8 mouse cellular contexts compared by ENCODE assay signal in the genomic region with DNA sequence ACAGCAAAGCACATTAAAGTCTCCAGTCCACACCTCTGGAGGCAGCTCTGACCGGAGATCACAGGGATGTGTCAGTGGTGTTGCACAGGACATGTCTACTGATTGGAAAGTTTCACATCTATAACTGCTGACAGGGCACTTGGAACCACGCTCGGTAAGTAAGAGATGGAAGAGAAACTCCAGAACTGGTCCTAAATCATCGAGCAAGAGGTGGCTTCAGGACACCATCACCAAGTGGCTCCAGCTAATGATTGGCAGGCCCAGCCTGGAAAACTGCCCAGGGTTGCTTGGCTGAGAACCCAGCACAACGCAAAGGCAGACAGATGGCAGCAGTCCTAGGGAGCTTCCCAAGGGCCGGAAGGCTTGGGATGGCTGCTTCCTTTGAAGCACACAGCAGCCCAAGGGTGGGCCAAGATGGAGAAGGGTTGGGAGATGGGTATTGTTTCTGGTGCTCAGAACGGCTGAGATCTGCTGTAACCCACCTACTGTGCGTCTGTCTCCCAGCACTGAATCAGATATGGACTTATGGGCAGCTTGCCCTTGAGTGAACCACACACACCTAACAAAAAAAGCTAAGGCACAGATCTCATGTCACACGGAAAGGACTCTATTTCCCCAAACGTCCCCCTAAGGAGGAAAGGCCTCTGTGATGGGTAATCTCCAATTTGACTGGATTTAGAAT.
DNase-seq lines count a peak whose midpoint lies in the region; ATAC-seq and TF ChIP-seq lines count a peak whose summit lies in the region.

No protein-coding gene starts in this region.

- H3K27ac ChIP-seq in liver, adult 2 months (replicated peaks; ENCODE audit: insufficient read depth, low read depth, low read length) = no peak overlapping the region; the same call in 1 of the 2 replicates
- no peak overlapping the region for H3K27ac ChIP-seq in liver, embryonic 11.5 days (ENCODE audit: low read depth, low read length)
- H3K27ac ChIP-seq in heart, embryonic 11.5 days (ENCODE audit: low read depth, low read length) = no peak overlapping the region
- H3K27ac ChIP-seq in olfactory bulb, adult 2 months (ENCODE audit: insufficient read depth, low read depth, low read length) = peak overlapping the region; percentile 17; the same call in 1 of the 2 replicates

- H3K9ac ChIP-seq in liver, adult 2 months (ENCODE audit: low read depth, low read length) = no peak overlapping the region
- no peak overlapping the region for H3K9ac ChIP-seq in liver, embryonic 11.5 days (ENCODE audit: low read depth, low read length)
- H3K9ac ChIP-seq in heart, embryonic 11.5 days (ENCODE audit: low read depth, low read length) = no peak overlapping the region

- 24% methylated on average over 10 of the region's 10 CpGs for WGBS in liver, adult 2 months
- 84% methylated on average over 10 of the region's 10 CpGs for WGBS in liver, embryonic 11.5 days
- whole genome bisulfite sequencing in heart, embryonic 11.5 days (ENCODE audit: insufficient replicate concordance) = 54% methylated on average over 10 of the region's 10 CpGs
- 54% methylated on average over 10 of the region's 10 CpGs for WGBS in olfactory bulb, adult 2 months

- H3K9me3 ChIP-seq in liver, embryonic 11.5 days (ENCODE audit: control insufficient read depth, low read length) = no peaks in the 10 kb centered on the region
- H3K9me3 ChIP-seq in heart, embryonic 11.5 days (replicated peaks; ENCODE audit: control insufficient read depth, low read length) = no peaks in the 10 kb centered on the region

- DNase-seq in liver, adult 2 months (ENCODE audit: extremely low read depth, low read depth, low spot score) = peak; percentile 76
- no peak for DNase-seq in liver, embryonic 11.5 days (ENCODE audit: low spot score)
- DNase-seq in cerebellum, postnatal 36 days = peak; percentile 97 to 98
- DNase-seq in layer of hippocampus, postnatal 10 days (ENCODE audit: low spot score in 2 of 2) = peak; percentile 87
- DNase-seq in spleen, adult 12 weeks (ENCODE audit: low spot score) = no peak
- no peak for DNase-seq in neural tube, embryonic 10.5 days (ENCODE audit: extremely low spot score, low spot score)

- peak; percentile 60 for TF ChIP-seq CTCF in liver, adult 2 months (IDR thresholded peaks at IDR 0.05; ENCODE audit: low read depth, low read length)
- TF ChIP-seq CTCF in olfactory bulb, adult 2 months (IDR thresholded peaks at IDR 0.05; ENCODE audit: insufficient read depth, low read depth, low read length) = no peak

- no peaks in the 10 kb centered on the region for H3K36me3 ChIP-seq in liver, adult 2 months (ENCODE audit: control insufficient read depth, insufficient read depth, low read length)
- H3K36me3 ChIP-seq in liver, embryonic 11.5 days (ENCODE audit: control insufficient read depth, insufficient read depth, low read length) = no peaks in the 10 kb centered on the region
- H3K36me3 ChIP-seq in heart, embryonic 11.5 days (ENCODE audit: control insufficient read depth, insufficient read depth, low read length) = no peaks in the 10 kb centered on the region

- H3K4me3 ChIP-seq in liver, adult 2 months (ENCODE audit: insufficient read depth, low read depth, low read length) = no peak overlapping the region
- H3K4me3 ChIP-seq in liver, embryonic 11.5 days (ENCODE audit: low read depth, low read length) = no peak overlapping the region
- no peak overlapping the region for H3K4me3 ChIP-seq in heart, embryonic 11.5 days (ENCODE audit: low read depth, low read length)
- H3K4me3 ChIP-seq in olfactory bulb, adult 2 months (ENCODE audit: insufficient read depth, low read depth, low read length) = no peak overlapping the region

- TF ChIP-seq POLR2A in liver, adult 2 months (IDR thresholded peaks at IDR 0.05; ENCODE audit: extremely low read depth, insufficient read depth, low read length) = no peak
- TF ChIP-seq POLR2A in olfactory bulb, adult 2 months (IDR thresholded peaks at IDR 0.05; ENCODE audit: insufficient read depth, low read depth, low read length) = no peak

- H3K79me2 ChIP-seq in liver, adult 2 months (ENCODE audit: control insufficient read depth, insufficient read depth, low read length) = no peaks in the 10 kb centered on the region

- H3K4me2 ChIP-seq in liver, embryonic 11.5 days = no peak overlapping the region
- no peak overlapping the region for H3K4me2 ChIP-seq in heart, embryonic 11.5 days

- H3K4me1 ChIP-seq in liver, adult 2 months (ENCODE audit: control insufficient read depth, insufficient read depth, low read length) = peaks cover 27% of the 10 kb centered on the region
- H3K4me1 ChIP-seq in liver, embryonic 11.5 days (replicated peaks; ENCODE audit: control insufficient read depth, insufficient read depth, low read length) = peaks cover 22% of the 10 kb centered on the region
- peaks cover 37% of the 10 kb centered on the region for H3K4me1 ChIP-seq in heart, embryonic 11.5 days (ENCODE audit: control insufficient read depth, insufficient read depth, low read length)
- H3K4me1 ChIP-seq in olfactory bulb, adult 2 months (ENCODE audit: control insufficient read depth, insufficient read depth, low read length) = peaks cover 38% of the 10 kb centered on the region

- ATAC-seq in liver, embryonic 11.5 days (replicated peaks; ENCODE audit: low FRiP score) = no peak
- peak; percentile 35; the same call in 1 of the 2 replicates for ATAC-seq in heart, embryonic 11.5 days (replicated peaks; ENCODE audit: insufficient number of reproducible peaks, low FRiP score, low TSS enrichment)

- H3K27me3 ChIP-seq in liver, adult 2 months (ENCODE audit: control insufficient read depth, insufficient read depth, low read length) = no peaks in the 10 kb centered on the region
- no peaks in the 10 kb centered on the region for H3K27me3 ChIP-seq in liver, embryonic 11.5 days (replicated peaks; ENCODE audit: control insufficient read depth, insufficient read depth, low read length)
- no peaks in the 10 kb centered on the region for H3K27me3 ChIP-seq in heart, embryonic 11.5 days (ENCODE audit: control insufficient read depth, insufficient read depth, low read length)

Comparison
In these comparisons a context has a peak if more than half of its experiments do, and no peak if none do; other contexts are left out.
1. DNase-seq: peak in liver, adult 2 months (single experiment), cerebellum, postnatal 36 days (2 of 2) and layer of hippocampus, postnatal 10 days (2 of 2); none in liver, embryonic 11.5 days (single experiment), spleen, adult 12 weeks (single experiment) and neural tube, embryonic 10.5 days (single experiment).